1 mouse cellular context compared by ENCODE assay signal in the genomic region with DNA sequence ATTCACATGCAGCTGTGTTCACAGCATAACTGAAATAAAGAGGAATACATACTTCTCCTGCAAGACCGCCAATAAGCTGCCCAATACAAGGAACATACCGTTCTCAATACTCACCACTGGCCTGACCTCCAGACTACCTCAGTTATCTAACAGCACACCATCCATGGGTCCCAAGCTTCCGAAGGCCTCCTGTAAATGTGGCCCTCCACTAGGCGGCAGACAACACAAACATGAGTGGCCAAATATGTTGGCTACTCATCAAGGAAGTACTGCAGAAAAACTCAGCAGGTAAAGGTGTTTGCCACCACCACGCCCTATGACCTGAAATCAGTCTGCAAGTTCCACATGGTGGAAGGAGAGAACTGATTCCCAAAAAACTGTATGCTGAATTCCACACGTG.
TF ChIP-seq lines count a peak whose summit lies in the region.

No protein-coding gene starts in this region.

TF ChIP-seq in CH12.LX, 34 proteins besides CTCF, POLR2A, EP300 and RAD21 (continued from another document):
- TF ChIP-seq ZC3H11A (IDR thresholded peaks at IDR 0.05; ENCODE audit: low read depth, low read length) = 0 out of 2 replicates have a peak, but pooled peaks have one; percentile 18
